Mouse (Mus musculus): ENCODE measurements around the gene Cd200r2. TPM values are rescaled to one million over a fixed set of nuclear protein-coding genes. Genes with fewer than 3 reads are reported as not detected.

The Cd200r2 gene
- polyA plus RNA-seq, 1 experiment from 2014 or later = not detected

DNA sequence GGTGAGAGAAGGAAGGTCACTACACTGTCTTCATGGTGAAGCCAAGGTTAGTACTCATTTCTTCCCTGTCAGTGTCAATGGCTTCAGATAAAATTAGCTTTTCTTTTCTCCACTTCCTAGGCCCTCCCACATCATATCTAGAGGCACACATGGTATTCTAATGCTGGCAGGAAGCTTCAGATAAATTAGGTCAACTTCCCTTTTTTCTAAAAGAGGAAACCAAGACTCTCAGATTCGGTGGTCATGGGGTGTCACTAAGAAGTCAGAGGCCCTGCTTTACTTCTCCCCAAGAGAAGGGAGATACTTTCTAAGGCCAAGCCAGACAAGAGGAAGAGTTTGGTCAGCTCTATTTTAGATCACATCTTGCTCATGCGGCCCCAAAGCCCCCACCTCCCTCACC, 95.9 kb downstream of the Cd200r2 start:
- H3K4me3 ChIP-seq = no peak overlapping the region
- no peak overlapping the region for H3K9ac ChIP-seq
- no peaks in the 10 kb centered on the region for H3K36me3 ChIP-seq (ENCODE audit: poor library complexity, severe bottlenecking)
- H3K27me3 ChIP-seq = no peaks in the 10 kb centered on the region
- no peak overlapping the region for H3K4me2 ChIP-seq
- ATAC-seq = no peak
- no peaks in the 10 kb centered on the region for H3K9me3 ChIP-seq (replicated peaks)
- H3K27ac ChIP-seq = no peak overlapping the region
- WGBS = 90% methylated on average over 2 of the region's 2 CpGs
- no peaks in the 10 kb centered on the region for H3K4me1 ChIP-seq

GRCm38 (mm10) chr16:44964526-44965374, 97.9 kb downstream of the Cd200r2 start:
- WGBS = 92% methylated on average over 6 of the region's 6 CpGs

DNA sequence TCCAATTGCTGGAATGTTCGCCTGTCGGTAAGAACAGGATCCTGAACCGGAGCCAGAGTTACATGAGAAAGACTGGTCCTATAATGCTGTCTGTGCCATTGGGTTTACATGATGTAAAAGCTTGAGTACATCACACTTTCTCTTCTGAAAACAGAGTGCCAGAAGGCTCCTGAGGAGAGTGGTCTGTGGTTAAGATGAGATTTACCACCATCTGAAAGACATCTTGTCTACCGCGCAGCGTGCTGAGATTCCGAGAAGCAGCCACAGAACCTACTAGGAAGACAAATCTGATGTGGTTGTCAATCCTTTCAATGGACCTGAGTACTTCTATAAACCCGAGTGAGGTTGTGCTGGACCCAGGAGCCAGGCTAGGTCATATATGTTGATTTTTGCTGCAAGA, 98.5 kb downstream of the Cd200r2 start:
- Histone ChIP-seq H3K4me3 (no peak overlapping the region), H3K9me3 (replicated peaks) (no peaks in the 10 kb centered on the region), H3K27ac (no peak overlapping the region), H3K4me1 (no peaks in the 10 kb centered on the region), H3K36me3 (ENCODE audit: poor library complexity, severe bottlenecking) (no peaks in the 10 kb centered on the region), H3K27me3 (no peaks in the 10 kb centered on the region), H3K9ac (no peak overlapping the region), H3K4me2 (no peak overlapping the region)
- ATAC-seq = no peak
- 93% methylated on average over 8 of the region's 8 CpGs for WGBS

More at GRCm38 (mm10) chr16:44964526-44965374, 97.9 kb downstream of the Cd200r2 start:
- no peak overlapping the region for H3K9ac ChIP-seq
- no peak overlapping the region for H3K4me3 ChIP-seq
- no peaks in the 10 kb centered on the region for H3K4me1 ChIP-seq
- no peaks in the 10 kb centered on the region for H3K27me3 ChIP-seq
- no peak overlapping the region for H3K4me2 ChIP-seq
- no peaks in the 10 kb centered on the region for H3K9me3 ChIP-seq (replicated peaks)
- no peak overlapping the region for H3K27ac ChIP-seq
- no peaks in the 10 kb centered on the region for H3K36me3 ChIP-seq (ENCODE audit: poor library complexity, severe bottlenecking)
- ATAC-seq = no peak

Other genes with a start within 250 kb of the Cd200r2 start
- 6.6 and 7.4 TPM in 2 replicates for gene Nepro, start 142.8 kb upstream of the Cd200r2 start, polyA plus RNA-seq (2015; fragmentation: Nextera tagmentation; extraction: Ambion mirVana)
- 32.1 and 34.1 TPM in 2 replicates for gene Gtpbp8, start 120.7 kb upstream of the Cd200r2 start, polyA plus RNA-seq (2015; fragmentation: Nextera tagmentation; extraction: Ambion mirVana)
- gene Cd200r1, start 101.4 kb upstream of the Cd200r2 start, polyA plus RNA-seq (2015; fragmentation: Nextera tagmentation; extraction: Ambion mirVana) = 0.15 and 0.43 TPM in 2 replicates
- 0.10 TPM in 1 of 2 replicates, not detected in the other for gene Cd200r4, start 55.4 kb upstream of the Cd200r2 start, polyA plus RNA-seq (2015; fragmentation: Nextera tagmentation; extraction: Ambion mirVana)
- not detected in 2 replicates for gene Cd200r3, start 76.6 kb downstream of the Cd200r2 start, polyA plus RNA-seq (2015; fragmentation: Nextera tagmentation; extraction: Ambion mirVana)
- gene Ccdc80, start 226.3 kb downstream of the Cd200r2 start, polyA plus RNA-seq (2015; fragmentation: Nextera tagmentation; extraction: Ambion mirVana) = 6.6 and 7.3 TPM in 2 replicates